Mouse (Mus musculus) liver, embryonic 14.5 days (tissue): Measurements from ENCODE around the gene Mbnl2.

Experiments
- CTCF ChIP-seq: IDR thresholded peaks from 2 replicates; pipeline ENCODE4 v1.5.1; 2016; ENCODE audit warnings: antibody characterized with exemption, low read depth, control low read depth
- EP300 ChIP-seq: IDR thresholded peaks from 2 replicates; pipeline ENCODE4 v1.6.1; 2016; ENCODE audit warnings: antibody characterized with exemption, low read depth

DNA sequence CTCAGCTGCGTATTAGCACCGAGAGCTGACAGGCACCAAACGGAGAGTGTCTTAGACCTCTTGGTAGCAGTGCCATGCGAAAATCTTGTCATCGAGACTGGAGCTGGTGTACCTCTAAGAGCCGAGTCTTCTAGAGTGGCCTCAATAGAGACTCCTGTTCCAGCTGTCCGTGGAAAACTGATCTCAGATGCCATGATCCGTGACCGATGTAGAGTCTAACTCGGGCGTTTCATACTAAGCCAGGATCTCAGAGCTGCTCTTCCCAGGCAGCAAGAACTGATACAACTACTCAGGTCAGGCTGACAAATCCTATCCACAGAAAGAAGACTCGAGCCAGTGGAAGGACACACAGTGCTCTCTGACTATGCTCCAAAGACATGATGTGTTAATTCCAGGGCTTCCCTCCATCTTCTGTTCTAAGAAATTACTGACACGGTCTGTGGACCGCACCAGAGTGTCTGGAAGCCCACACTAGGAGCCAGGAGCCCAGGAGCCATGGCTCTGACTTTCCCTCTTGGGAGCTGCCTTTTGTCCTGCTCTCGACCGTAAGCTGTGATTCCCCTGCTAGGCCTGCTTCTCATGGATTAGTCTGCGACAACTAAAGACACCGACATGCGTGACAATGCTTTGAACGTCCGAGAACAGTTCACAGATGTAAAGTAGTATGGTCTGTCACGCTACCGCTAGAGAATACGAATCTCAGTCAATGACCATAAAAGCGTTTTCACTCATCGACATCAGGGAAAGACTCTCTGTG, 106.1 kb downstream of the Mbnl2 start:
- no peak for TF ChIP-seq CTCF
- no peak for TF ChIP-seq EP300
